Mouse (Mus musculus) bone marrow macrophage, adult 2 months (primary cell): ENCODE measurements around the gene Mapk8ip3.

Experiments used
- CTCF ChIP-seq: IDR thresholded peaks from 2 replicates; pipeline ENCODE4 v1.5.1; 2012; ENCODE audit warnings: low read depth, mild to moderate bottlenecking, low read length, moderate library complexity
- POLR2A ChIP-seq: IDR thresholded peaks from 2 replicates; pipeline ENCODE4 v1.6.1; 2012; ENCODE audit warnings: mild to moderate bottlenecking, low read depth, low read length, borderline replicate concordance

DNA sequence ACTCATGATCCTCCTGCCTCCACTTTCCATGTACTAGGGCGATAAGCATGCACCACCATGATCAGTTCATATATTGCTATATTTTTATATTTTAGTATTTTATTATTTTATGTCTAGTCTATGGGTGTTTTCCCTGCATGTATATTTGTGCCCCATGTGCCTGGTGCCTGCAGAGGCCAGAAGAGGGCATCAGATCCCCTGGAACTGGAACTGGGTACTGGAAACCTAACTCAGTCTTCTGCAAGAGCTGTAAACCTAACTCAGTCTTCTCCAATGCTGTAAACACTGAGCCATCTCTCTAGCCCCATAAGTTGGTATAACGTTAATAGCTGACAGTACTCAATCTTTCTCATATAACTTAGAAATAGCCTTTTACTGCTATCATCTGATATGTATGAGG lies 94.1 kb downstream of the Mapk8ip3 start:
- TF ChIP-seq CTCF, result no peak
- no peak for TF ChIP-seq POLR2A
